Mouse (Mus musculus): ENCODE measurements at regions not wholly inside any gene's neighbourhood (a gene's known extent, or its start where the extent isn't known, plus 50 kb on each side); places are given as distances from the start of the nearest gene placed in this dataset.

DNA sequence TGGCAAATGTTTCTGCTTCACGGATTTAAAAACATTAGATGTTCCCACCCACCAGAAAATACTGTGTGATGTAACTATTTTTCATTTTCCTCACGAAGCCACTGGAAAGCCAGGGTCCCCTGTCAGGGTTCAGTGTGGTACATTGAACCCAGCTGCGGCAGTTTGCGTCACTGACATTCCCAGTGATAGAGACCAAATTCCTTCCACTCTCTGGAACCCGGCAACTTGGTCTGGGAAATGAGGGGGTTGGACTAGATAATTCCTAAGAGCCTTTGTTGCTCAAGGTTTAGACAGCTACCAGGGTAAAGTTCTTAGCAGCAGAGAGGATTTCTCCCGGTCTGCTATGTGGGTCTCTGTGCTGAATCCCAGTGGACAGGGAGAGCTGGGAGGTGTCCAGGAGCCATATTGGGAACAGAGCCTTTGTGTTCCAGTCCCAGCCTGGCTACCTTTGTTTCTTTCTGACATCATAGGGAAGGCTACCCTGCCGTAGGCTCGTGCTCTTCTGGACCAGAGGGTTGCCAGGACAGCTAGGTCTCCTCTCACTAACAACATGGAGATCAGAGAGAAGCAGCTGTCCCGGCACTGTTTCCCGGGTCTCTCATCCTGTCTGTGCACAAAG is 164.5 kb downstream of the Sec61b start:
- no peak overlapping the region for H3K27ac ChIP-seq
- no peaks in the 10 kb centered on the region for H3K27me3 ChIP-seq (replicated peaks)
- H3K4me1 ChIP-seq = no peaks in the 10 kb centered on the region
- no peak for ATAC-seq
- no peaks in the 10 kb centered on the region for H3K9me3 ChIP-seq (replicated peaks)
- H3K36me3 ChIP-seq = no peaks in the 10 kb centered on the region
- H3K4me2 ChIP-seq = no peak overlapping the region
- H3K9ac ChIP-seq = no peak overlapping the region
- WGBS (ENCODE audit: insufficient replicate concordance) = 69% methylated on average over 10 of the region's 10 CpGs
- H3K4me3 ChIP-seq = no peak overlapping the region

- 47% methylated on average over 1 of the region's 1 CpGs for WGBS (ENCODE audit: insufficient replicate concordance)
- no peak overlapping the region for H3K4me2 ChIP-seq
These were observed 170.6 kb downstream of the Sec61b start for GRCm38 (mm10) chr4:47645093-47645492.

DNA sequence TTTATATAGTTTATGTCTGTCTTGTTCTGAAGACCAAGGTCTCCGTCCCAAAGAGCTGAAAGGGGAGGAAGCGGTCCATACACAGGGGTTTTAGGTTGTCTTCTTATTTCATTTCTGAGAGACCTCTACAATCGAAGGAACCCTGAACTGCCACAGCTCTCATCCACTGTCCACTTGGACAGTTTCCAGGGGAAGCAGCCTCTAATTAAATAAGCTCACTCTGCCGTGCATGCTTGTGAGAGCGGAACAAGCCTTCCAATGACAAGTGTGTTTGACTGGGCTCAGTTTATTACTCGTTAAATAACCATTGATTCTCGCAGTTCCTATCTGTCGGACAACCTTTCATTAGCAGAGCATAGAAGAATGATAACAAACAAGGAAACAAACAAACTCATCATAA is 174.2 kb downstream of the Sec61b start:
- Histone ChIP-seq H3K4me2 (no peak overlapping the region), H3K27me3 (replicated peaks) (no peaks in the 10 kb centered on the region), H3K36me3 (no peaks in the 10 kb centered on the region), H3K4me3 (no peak overlapping the region), H3K9ac (no peak overlapping the region), H3K9me3 (replicated peaks) (no peaks in the 10 kb centered on the region), H3K27ac (no peak overlapping the region), H3K4me1 (no peaks in the 10 kb centered on the region)
- 72% methylated on average over 8 of the region's 8 CpGs for WGBS (ENCODE audit: insufficient replicate concordance)
- ATAC-seq = no peak

More at GRCm38 (mm10) chr4:47645093-47645492, 170.6 kb downstream of the Sec61b start:
- Histone ChIP-seq H3K27me3 (replicated peaks) (no peaks in the 10 kb centered on the region), H3K36me3 (no peaks in the 10 kb centered on the region), H3K27ac (no peak overlapping the region), H3K4me1 (no peaks in the 10 kb centered on the region), H3K9ac (no peak overlapping the region), H3K4me3 (no peak overlapping the region), H3K9me3 (replicated peaks) (no peaks in the 10 kb centered on the region)
- no peak for ATAC-seq

GRCm38 (mm10) chr4:47649951-47650350 is 175.5 kb downstream of the Sec61b start:
- WGBS (ENCODE audit: insufficient replicate concordance) = 68% methylated on average over 3 of the region's 3 CpGs
- ATAC-seq = no peak

GRCm38 (mm10) chr4:47651521-47651920 is 177.1 kb downstream of the Sec61b start:
- ATAC-seq = no peak
- Histone ChIP-seq H3K9me3 (replicated peaks) (no peaks in the 10 kb centered on the region), H3K9ac (no peak overlapping the region), H3K36me3 (no peaks in the 10 kb centered on the region), H3K27me3 (replicated peaks) (no peaks in the 10 kb centered on the region), H3K4me3 (no peak overlapping the region), H3K4me1 (no peaks in the 10 kb centered on the region), H3K4me2 (no peak overlapping the region), H3K27ac (no peak overlapping the region)
- 71% methylated on average over 10 of the region's 10 CpGs for WGBS (ENCODE audit: insufficient replicate concordance)

More at GRCm38 (mm10) chr4:47649951-47650350, 175.5 kb downstream of the Sec61b start:
- H3K27me3 ChIP-seq (replicated peaks) = no peaks in the 10 kb centered on the region
- no peaks in the 10 kb centered on the region for H3K4me1 ChIP-seq
- H3K27ac ChIP-seq = no peak overlapping the region
- H3K9me3 ChIP-seq (replicated peaks) = no peaks in the 10 kb centered on the region
- no peaks in the 10 kb centered on the region for H3K36me3 ChIP-seq
- H3K4me2 ChIP-seq = no peak overlapping the region
- no peak overlapping the region for H3K4me3 ChIP-seq
- H3K9ac ChIP-seq = no peak overlapping the region

- Histone ChIP-seq H3K9ac (no peak overlapping the region), H3K36me3 (no peaks in the 10 kb centered on the region), H3K4me2 (no peak overlapping the region), H3K4me3 (no peak overlapping the region), H3K27ac (no peak overlapping the region), H3K27me3 (replicated peaks) (no peaks in the 10 kb centered on the region), H3K4me1 (no peaks in the 10 kb centered on the region), H3K9me3 (replicated peaks) (no peaks in the 10 kb centered on the region)
- ATAC-seq = no peak
- WGBS (ENCODE audit: insufficient replicate concordance) = 67% methylated on average over 2 of the region's 2 CpGs
These were observed 178.7 kb downstream of the Sec61b start for GRCm38 (mm10) chr4:47653143-47653542.

DNA sequence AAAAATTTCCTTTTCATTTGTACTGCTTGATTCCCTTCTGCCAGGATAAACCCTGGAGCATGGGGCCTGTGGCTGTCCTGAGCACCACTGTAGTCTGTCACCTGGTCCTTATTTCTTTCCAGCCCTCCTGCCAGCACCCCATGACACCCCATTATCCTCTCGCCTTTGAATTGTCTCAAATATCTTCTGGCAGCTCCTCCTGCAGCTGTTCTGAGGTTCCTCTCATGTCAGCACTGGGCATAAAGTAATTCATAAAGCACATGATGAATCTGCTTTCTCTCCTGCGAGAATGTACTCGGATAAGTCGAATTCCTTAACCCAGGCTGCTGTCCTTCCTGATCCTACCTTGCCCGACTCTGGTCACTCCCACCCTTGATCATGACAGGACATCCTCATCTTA is 195.1 kb downstream of the Sec61b start:
- Histone ChIP-seq H3K9me3 (replicated peaks) (no peaks in the 10 kb centered on the region), H3K27me3 (replicated peaks) (no peaks in the 10 kb centered on the region), H3K4me1 (no peaks in the 10 kb centered on the region), H3K4me3 (no peak overlapping the region), H3K9ac (no peak overlapping the region), H3K27ac (no peak overlapping the region), H3K36me3 (no peaks in the 10 kb centered on the region), H3K4me2 (no peak overlapping the region)
- 53% methylated on average over 5 of the region's 5 CpGs for WGBS (ENCODE audit: insufficient replicate concordance)
- ATAC-seq = no peak

DNA sequence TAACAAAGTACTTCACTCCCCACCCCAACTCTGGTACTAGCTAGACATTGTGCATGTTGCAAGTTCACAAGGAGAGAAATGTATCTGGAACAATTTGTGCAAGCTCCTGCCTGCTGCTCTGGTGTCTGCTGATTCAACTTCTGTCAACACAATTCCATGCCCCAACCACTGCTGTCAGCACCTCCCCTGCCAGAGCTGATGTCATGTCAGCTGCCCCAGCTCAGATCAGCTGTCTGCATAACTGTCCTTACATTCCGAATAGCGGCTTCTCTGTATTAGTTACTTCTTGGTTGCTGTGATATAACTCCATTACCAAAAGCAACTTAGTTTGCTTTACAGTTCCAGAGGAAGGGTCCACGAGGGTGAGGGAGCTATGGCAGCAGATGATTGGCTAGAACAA is 196.0 kb downstream of the Sec61b start:
- Histone ChIP-seq H3K36me3 (no peaks in the 10 kb centered on the region), H3K27me3 (replicated peaks) (no peaks in the 10 kb centered on the region), H3K4me1 (no peaks in the 10 kb centered on the region), H3K27ac (no peak overlapping the region), H3K4me2 (no peak overlapping the region), H3K4me3 (no peak overlapping the region), H3K9ac (no peak overlapping the region), H3K9me3 (replicated peaks) (no peaks in the 10 kb centered on the region)
- no peak for ATAC-seq
- WGBS (ENCODE audit: insufficient replicate concordance) = 48% methylated on average over 3 of the region's 3 CpGs

DNA sequence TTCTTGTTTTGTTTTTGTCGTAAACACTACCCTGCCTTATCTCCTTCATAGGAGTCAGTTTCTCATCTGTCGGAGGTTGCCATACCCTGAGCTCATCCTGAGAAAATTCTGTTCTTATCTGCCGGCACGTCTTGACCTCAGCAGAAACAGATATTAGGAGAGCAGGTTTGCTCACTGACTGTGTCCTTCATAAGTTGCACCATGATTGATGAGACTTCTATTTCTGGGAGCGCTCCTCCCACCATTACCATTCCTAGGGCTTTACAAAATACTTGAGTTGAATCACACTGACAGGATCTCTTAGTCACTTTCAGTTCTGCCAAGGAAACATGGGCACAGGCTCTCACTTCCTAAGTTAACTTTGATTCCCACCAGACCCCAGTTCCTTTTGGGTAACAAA is 196.9 kb downstream of the Sec61b start:
- Histone ChIP-seq H3K27me3 (replicated peaks) (no peaks in the 10 kb centered on the region), H3K4me2 (no peak overlapping the region), H3K4me1 (no peaks in the 10 kb centered on the region), H3K27ac (no peak overlapping the region), H3K4me3 (no peak overlapping the region), H3K9ac (no peak overlapping the region), H3K36me3 (no peaks in the 10 kb centered on the region), H3K9me3 (replicated peaks) (no peaks in the 10 kb centered on the region)
- no peak for ATAC-seq
- 54% methylated on average over 5 of the region's 5 CpGs for WGBS (ENCODE audit: insufficient replicate concordance)

DNA sequence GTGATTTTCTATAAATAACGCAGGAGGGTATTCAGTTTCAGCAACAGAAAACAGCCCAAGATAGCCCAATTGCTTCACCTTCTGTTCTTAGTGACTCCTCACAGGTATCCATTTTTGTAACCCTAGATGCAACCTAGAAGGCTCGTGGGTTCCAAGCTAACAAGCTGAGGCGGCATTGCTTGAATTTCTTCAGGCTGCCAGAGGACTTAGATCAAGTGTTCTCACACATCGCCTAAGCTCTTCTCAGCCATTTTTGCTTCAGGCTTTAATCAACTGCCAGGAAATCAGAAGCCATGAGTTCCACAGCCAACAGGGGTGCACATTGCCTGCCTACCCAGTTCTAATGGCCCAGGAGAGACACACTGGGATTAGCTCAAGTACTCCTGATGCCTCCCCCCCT is 206.7 kb downstream of the Sec61b start:
- no peak overlapping the region for H3K27ac ChIP-seq
- no peaks in the 10 kb centered on the region for H3K4me1 ChIP-seq
- no peak for ATAC-seq
- H3K4me3 ChIP-seq = no peak overlapping the region
- H3K36me3 ChIP-seq = no peaks in the 10 kb centered on the region
- H3K9ac ChIP-seq = no peak overlapping the region
- H3K27me3 ChIP-seq (replicated peaks) = no peaks in the 10 kb centered on the region
- H3K4me2 ChIP-seq = no peak overlapping the region
- 75% methylated on average over 4 of the region's 4 CpGs for WGBS (ENCODE audit: insufficient replicate concordance)
- no peaks in the 10 kb centered on the region for H3K9me3 ChIP-seq (replicated peaks)

DNA sequence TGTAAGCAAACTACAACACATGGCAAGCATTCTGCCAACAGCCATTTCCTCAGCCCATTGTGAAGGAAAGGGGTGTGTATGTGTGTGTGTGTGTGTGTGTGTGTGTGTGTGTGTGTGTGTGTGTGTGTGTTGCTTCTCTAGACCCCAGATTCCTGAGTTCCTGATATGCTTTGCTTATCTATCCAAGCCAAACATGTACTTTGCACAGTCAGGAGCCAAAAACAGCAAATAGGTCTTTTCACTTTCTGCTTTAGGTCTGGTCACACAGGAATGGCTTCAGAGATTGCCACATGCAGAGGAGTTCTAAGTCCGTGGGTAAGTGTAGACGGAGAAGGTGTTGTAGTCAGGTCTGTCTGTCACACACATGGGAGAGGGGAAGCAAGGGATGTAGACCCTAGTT is 216.7 kb downstream of the Sec61b start:
- 28% methylated on average over 2 of the region's 2 CpGs for WGBS (ENCODE audit: insufficient replicate concordance)
- Histone ChIP-seq H3K36me3 (no peaks in the 10 kb centered on the region), H3K27ac (no peak overlapping the region), H3K9ac (no peak overlapping the region), H3K4me3 (no peak overlapping the region), H3K27me3 (replicated peaks) (no peaks in the 10 kb centered on the region), H3K4me1 (no peaks in the 10 kb centered on the region), H3K4me2 (no peak overlapping the region), H3K9me3 (replicated peaks) (no peaks in the 10 kb centered on the region)
- no peak for ATAC-seq

DNA sequence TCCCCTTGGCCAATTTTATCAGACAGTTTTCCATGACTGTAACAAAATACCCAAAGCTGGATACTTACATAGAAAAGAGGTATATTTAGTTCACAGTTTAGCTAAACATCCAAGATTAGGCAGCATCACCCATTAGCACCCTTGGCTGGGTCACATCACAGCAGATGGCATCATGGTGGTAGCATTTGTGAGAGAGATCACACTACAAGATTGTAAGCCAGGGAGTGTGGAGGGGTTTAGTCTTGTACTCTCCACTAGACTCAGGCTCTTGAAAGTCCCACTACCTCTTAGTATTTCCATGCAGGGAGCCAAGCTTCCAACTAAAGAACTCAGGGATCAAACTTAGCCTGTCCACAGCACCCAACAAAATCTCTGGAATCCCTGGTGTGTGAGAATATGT is 218.2 kb downstream of the Sec61b start:
- Histone ChIP-seq H3K36me3 (no peaks in the 10 kb centered on the region), H3K4me1 (no peaks in the 10 kb centered on the region), H3K9ac (no peak overlapping the region), H3K9me3 (replicated peaks) (no peaks in the 10 kb centered on the region), H3K4me2 (no peak overlapping the region), H3K27me3 (replicated peaks) (no peaks in the 10 kb centered on the region), H3K4me3 (no peak overlapping the region), H3K27ac (no peak overlapping the region)
- no peak for ATAC-seq

DNA sequence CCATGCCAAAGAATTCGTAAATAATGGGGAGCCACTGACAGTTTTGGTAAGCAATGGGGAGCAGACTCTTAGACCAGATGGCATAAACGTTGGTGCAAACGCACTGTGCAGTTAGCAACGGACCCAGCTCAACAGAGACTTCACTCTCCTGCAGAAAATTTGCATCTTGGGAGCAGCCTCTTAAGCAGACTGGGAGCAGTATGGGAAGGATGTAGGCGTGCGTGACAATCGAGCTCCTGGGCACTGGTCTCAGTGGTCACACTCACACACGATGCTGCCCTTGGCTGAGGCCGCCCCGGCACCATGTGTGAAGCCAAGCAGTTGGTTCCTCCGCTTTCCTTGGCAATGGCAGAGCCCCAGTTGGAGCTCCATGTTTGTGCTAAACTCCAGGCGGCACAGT is 218.8 kb downstream of the Sec61b start:
- Histone ChIP-seq H3K4me3 (no peak overlapping the region), H3K36me3 (no peaks in the 10 kb centered on the region), H3K27me3 (replicated peaks) (no peaks in the 10 kb centered on the region), H3K9me3 (replicated peaks) (no peaks in the 10 kb centered on the region), H3K9ac (no peak overlapping the region), H3K4me2 (no peak overlapping the region), H3K27ac (no peak overlapping the region), H3K4me1 (no peaks in the 10 kb centered on the region)
- ATAC-seq = no peak
- 65% methylated on average over 12 of the region's 12 CpGs for WGBS (ENCODE audit: insufficient replicate concordance)

Data from liver, embryonic 12.5 days (tissue).